Mouse (Mus musculus) midbrain, postnatal 0 days (tissue): ENCODE measurements at regions not wholly inside any gene's neighbourhood (a gene's known extent, or its start where the extent isn't known, plus 50 kb on each side); places are given as distances from the start of the nearest gene placed in this dataset.
A peak's percentile ranks its signal among the peaks of the same experiment; 100 is the strongest.

ENCODE experiments used
- ATAC-seq: fragments of 200-750 bp; cut with Nextera tagmentation; 2 replicates; pipeline ENCODE4 v1.8.0; 2017; ENCODE audit warnings: moderate number of reproducible peaks, mild to moderate bottlenecking, moderate TSS enrichment, moderate library complexity; ENCODE audit not compliant: low FRiP score
- DNase-seq: peaks from one replicate; pipeline ENCODE4 v3.0.0-alpha.2; 2015; ENCODE audit warnings: low spot score
- H3K27ac ChIP-seq: fragments of 300-500 bp; sonication (generic); 2 replicates; pipeline ENCODE4 v1.5.1; 2014; ENCODE audit warnings: low read depth, mild to moderate bottlenecking, low read length, mixed read lengths
- H3K27me3 ChIP-seq: fragments of 300-500 bp; sonication (generic); 2 replicates; pipeline ENCODE4 v1.6.1; 2014; ENCODE audit warnings: low read length, control low read depth, mixed read lengths; ENCODE audit not compliant: insufficient read depth
- H3K36me3 ChIP-seq: fragments of 300-500 bp; sonication (generic); 2 replicates; pipeline ENCODE4 v1.6.1; 2014; ENCODE audit warnings: low read length, control low read depth, mixed read lengths; ENCODE audit not compliant: insufficient read depth
- H3K4me1 ChIP-seq: fragments of 300-500 bp; sonication (generic); 2 replicates; pipeline ENCODE4 v1.6.1; 2014; ENCODE audit warnings: mild to moderate bottlenecking, control low read depth, antibody characterized with exemption, low read length, mixed read lengths; ENCODE audit not compliant: insufficient read depth
- H3K4me2 ChIP-seq: fragments of 300-500 bp; sonication (generic); 2 replicates; pipeline ENCODE4 v1.6.1; 2014; ENCODE audit warnings: low read depth, mild to moderate bottlenecking, low read length, mixed read lengths; ENCODE audit not compliant: poor library complexity, severe bottlenecking
- H3K4me3 ChIP-seq: fragments of 300-500 bp; sonication (generic); 2 replicates; pipeline ENCODE4 v1.5.1; 2014; ENCODE audit warnings: low read depth, mild to moderate bottlenecking, low read length, moderate library complexity
- H3K9ac ChIP-seq: fragments of 300-500 bp; sonication (generic); replicated peaks from 2 replicates; pipeline ENCODE4 v1.6.1; 2014; ENCODE audit warnings: mild to moderate bottlenecking, low read length, moderate library complexity, mixed read lengths; ENCODE audit not compliant: poor library complexity, severe bottlenecking
- H3K9me3 ChIP-seq: fragments of 300-500 bp; sonication (generic); 2 replicates; pipeline ENCODE4 v1.6.1; 2016; ENCODE audit warnings: low read length, control low read depth
- CTCF ChIP-seq: IDR thresholded peaks from 2 replicates; pipeline ENCODE4 v1.5.1; 2016; ENCODE audit warnings: antibody characterized with exemption, mild to moderate bottlenecking
- WGBS: fragments of 180-500 bp; shearing (Covaris S2); extraction: QIAGEN DNeasy Blood & Tissue Kit; methylation state at CpG from one replicate; pipeline ENCODE4 v1.1.7; 2014; 5-methylcytosine and 5-hydroxymethylcytosine counted together

DNA sequence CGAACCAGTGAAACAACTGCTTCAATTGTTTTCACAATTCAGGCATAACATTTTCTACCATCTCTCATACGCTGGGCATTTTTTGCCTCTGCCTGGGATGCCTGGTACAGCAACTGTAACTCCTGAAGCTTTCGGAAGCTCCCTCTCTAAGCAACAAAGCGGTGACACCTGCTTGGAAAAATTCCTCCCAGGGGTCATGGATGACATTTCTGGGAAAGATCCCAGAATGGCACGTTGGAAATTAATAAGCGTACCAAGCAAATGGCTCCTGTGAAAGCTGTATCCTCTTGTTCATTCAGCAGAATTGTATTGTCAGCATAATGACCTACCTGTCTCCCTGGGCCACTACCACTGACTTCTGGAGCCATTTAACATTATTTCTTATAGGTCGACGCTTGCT, 333.7 kb upstream of the Noct start:
- 83% methylated on average over 8 of the region's 8 CpGs for WGBS
- DNase-seq (peak; percentile 10), ATAC-seq (no peak)
- H3K9me3 ChIP-seq = no peaks in the 10 kb centered on the region
- no peak overlapping the region for H3K4me2 ChIP-seq
- no peaks in the 10 kb centered on the region for H3K27me3 ChIP-seq
- no peak overlapping the region for H3K9ac ChIP-seq
- no peak for TF ChIP-seq CTCF
- H3K27ac ChIP-seq = no peak overlapping the region
- no peaks in the 10 kb centered on the region for H3K36me3 ChIP-seq
- H3K4me1 ChIP-seq = no peaks in the 10 kb centered on the region
- H3K4me3 ChIP-seq = no peak overlapping the region

DNA sequence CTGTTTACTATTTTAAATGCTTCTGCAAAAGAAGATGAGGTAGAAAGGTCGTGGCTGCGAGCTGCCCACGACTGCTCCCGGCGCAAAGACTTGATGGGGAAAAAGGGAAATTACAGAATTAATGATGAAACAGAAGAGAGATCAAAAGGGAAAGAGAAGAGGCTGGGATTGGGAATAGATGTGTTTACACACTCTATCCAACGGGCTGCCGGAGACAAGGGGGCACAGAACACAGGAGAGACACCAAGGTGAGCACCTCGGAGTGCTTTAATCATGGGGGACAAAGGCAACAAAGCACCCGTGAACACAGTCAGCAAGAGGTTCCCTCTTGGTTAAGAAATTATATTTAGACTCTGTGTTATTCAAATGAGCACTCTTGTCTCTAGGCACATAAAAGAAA, 326.1 kb upstream of the Noct start:
- H3K4me2 ChIP-seq = no peak overlapping the region
- no peaks in the 10 kb centered on the region for H3K27me3 ChIP-seq
- H3K9me3 ChIP-seq = no peaks in the 10 kb centered on the region
- no peaks in the 10 kb centered on the region for H3K4me1 ChIP-seq
- 0 out of 2 replicates have a peak overlapping the region, but pooled peaks have one; percentile 20 for H3K27ac ChIP-seq
- H3K4me3 ChIP-seq = no peak overlapping the region
- no peak for TF ChIP-seq CTCF
- ATAC-seq = no peak
- WGBS = 42% methylated on average over 9 of the region's 9 CpGs
- no peak overlapping the region for H3K9ac ChIP-seq
- DNase-seq = no peak
- no peaks in the 10 kb centered on the region for H3K36me3 ChIP-seq

GRCm38 (mm10) chr3:50899830-50900350, 324.4 kb upstream of the Noct start:
- DNase-seq = no peak
- no peak for TF ChIP-seq CTCF
- H3K9me3 ChIP-seq = no peaks in the 10 kb centered on the region
- H3K4me3 ChIP-seq = no peak overlapping the region
- H3K4me2 ChIP-seq = no peak overlapping the region
- H3K36me3 ChIP-seq = no peaks in the 10 kb centered on the region
- no peaks in the 10 kb centered on the region for H3K27me3 ChIP-seq
- WGBS = 80% methylated on average over 7 of the region's 7 CpGs
- no peak overlapping the region for H3K9ac ChIP-seq
- no peak overlapping the region for H3K27ac ChIP-seq
- no peak for ATAC-seq
- no peaks in the 10 kb centered on the region for H3K4me1 ChIP-seq

GRCm38 (mm10) chr3:50900566-50900965, 323.7 kb upstream of the Noct start:
- WGBS = 80% methylated on average over 9 of the region's 9 CpGs
- Histone ChIP-seq H3K27me3 (no peaks in the 10 kb centered on the region), H3K4me1 (no peaks in the 10 kb centered on the region), H3K4me3 (no peak overlapping the region), H3K27ac (no peak overlapping the region), H3K4me2 (no peak overlapping the region), H3K9ac (no peak overlapping the region), H3K9me3 (no peaks in the 10 kb centered on the region), H3K36me3 (no peaks in the 10 kb centered on the region)
- DNase-seq = no peak
- TF ChIP-seq CTCF = no peak
- ATAC-seq = no peak

- ATAC-seq (no peak), DNase-seq (no peak)
- Histone ChIP-seq H3K4me3 (no peak overlapping the region), H3K36me3 (no peaks in the 10 kb centered on the region), H3K4me1 (no peaks in the 10 kb centered on the region), H3K27ac (no peak overlapping the region), H3K9ac (no peak overlapping the region), H3K27me3 (no peaks in the 10 kb centered on the region), H3K4me2 (no peak overlapping the region), H3K9me3 (no peaks in the 10 kb centered on the region)
- WGBS = 97% methylated on average over 10 of the region's 10 CpGs
- no peak for TF ChIP-seq CTCF
Observed at GRCm38 (mm10) chr3:50901321-50901720, 322.9 kb upstream of the Noct start.

- Histone ChIP-seq H3K27me3 (no peaks in the 10 kb centered on the region), H3K4me3 (no peak overlapping the region), H3K9ac (no peak overlapping the region), H3K4me1 (no peaks in the 10 kb centered on the region), H3K9me3 (no peaks in the 10 kb centered on the region), H3K27ac (no peak overlapping the region), H3K36me3 (no peaks in the 10 kb centered on the region), H3K4me2 (no peak overlapping the region)
- TF ChIP-seq CTCF = no peak
- no peak for DNase-seq
- ATAC-seq = no peak
- 43% methylated on average over 7 of the region's 7 CpGs for WGBS
Observed at GRCm38 (mm10) chr3:50902933-50903332, 321.3 kb upstream of the Noct start.
